Mouse (Mus musculus) stomach, postnatal 0 days (tissue): ENCODE data around the gene Hspa1l.

ENCODE experiments used
- CTCF ChIP-seq: IDR thresholded peaks from 2 replicates; pipeline ENCODE4 v1.5.1; 2016; ENCODE audit warnings: antibody characterized with exemption, low read depth, mild to moderate bottlenecking, moderate library complexity
- EP300 ChIP-seq: optimal IDR thresholded peaks from 2 replicates; pipeline ENCODE3; 2016; ENCODE audit warnings: antibody characterized with exemption

DNA sequence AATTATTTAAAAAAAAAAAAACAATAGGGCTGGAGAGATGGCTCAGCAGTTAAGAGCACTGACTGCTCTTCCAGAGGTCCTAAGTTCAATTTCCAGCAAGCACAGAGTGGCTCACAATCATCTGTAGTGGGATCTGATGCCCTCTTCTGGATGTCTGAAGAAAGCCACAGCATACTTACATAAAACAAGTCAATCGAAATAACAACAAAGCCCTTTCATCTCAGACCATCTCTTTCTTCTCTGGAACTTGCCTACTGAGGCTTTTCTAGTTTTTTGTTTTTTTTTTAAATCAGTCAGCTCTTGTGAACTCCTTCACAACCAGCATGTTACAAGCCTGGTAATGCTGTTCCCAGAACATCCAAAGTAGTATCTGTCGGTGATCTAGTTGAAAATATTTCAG, 8.2 kb downstream of the Hspa1l start:
- peak; percentile 83 for TF ChIP-seq CTCF
- TF ChIP-seq EP300 = no peak
